Mouse (Mus musculus): ENCODE results near the gene Opn3.

- TF ChIP-seq MEF2A (IDR thresholded peaks at IDR 0.05; ENCODE audit: extremely low read depth, insufficient replicate concordance, low read depth, low read length, poor library complexity, severe bottlenecking) (no peak), POLR2AphosphoS2 (IDR thresholded peaks at IDR 0.05; ENCODE audit: low read length) (no peak), POLR2A (IDR thresholded peaks at IDR 0.05; ENCODE audit: control insufficient read depth in 1 of 2, insufficient read depth in 1 of 2, low read depth in 1 of 2, low read length in 2 of 2, poor library complexity in 1 of 2) (no peak), ZMIZ1 (IDR thresholded peaks at IDR 0.05; ENCODE audit: low read depth, low read length) (no peak), MYB (IDR thresholded peaks at IDR 0.05; ENCODE audit: low read depth, low read length) (no peak), CTCF (IDR thresholded peaks at IDR 0.05 in 2 of 3, conservative IDR thresholded peaks at IDR 0.05 in 1 of 3; ENCODE audit: control insufficient read depth in 1 of 3, insufficient read depth in 1 of 3, low read depth in 2 of 3, low read length in 3 of 3, poor library complexity in 1 of 3, severe bottlenecking in 1 of 3) (no peak), MAFK (IDR thresholded peaks at IDR 0.05; ENCODE audit: borderline replicate concordance, low read depth, low read length) (no peak), POLR2AphosphoS5 (IDR thresholded peaks at IDR 0.05; ENCODE audit: borderline replicate concordance, low read depth, low read length) (no peak), MYC (IDR thresholded peaks at IDR 0.05; ENCODE audit: low read depth, low read length) (no peak), SMC3 (IDR thresholded peaks at IDR 0.05; ENCODE audit: low read depth, low read length) (no peak), USF1 (IDR thresholded peaks at IDR 0.05; ENCODE audit: low read depth, low read length) (no peak), RCOR1 (IDR thresholded peaks at IDR 0.05; ENCODE audit: low read depth, low read length) (no peak), ZC3H11A (IDR thresholded peaks at IDR 0.05; ENCODE audit: low read depth, low read length) (no peak), GATA1 (IDR thresholded peaks at IDR 0.05; ENCODE audit: low read depth, low read length) (no peak)
Measured at GRCm38 (mm10) chr1:175680995-175681394, 11.6 kb downstream of the Opn3 start.
